Mouse (Mus musculus) CH12.LX (cell line): ENCODE measurements at regions not wholly inside any gene's neighbourhood (a gene's known extent, or its start where the extent isn't known, plus 50 kb on each side); places are given as distances from the start of the nearest gene placed in this dataset.
A peak's percentile ranks its signal among the peaks of the same experiment; 100 is the strongest.

Experiments
- DNase-seq: peaks from one replicate; pipeline ENCODE4 v3.0.0-alpha.2; 2013; ENCODE audit errors: extremely low read depth
- H3K27ac ChIP-seq: 2 replicates; pipeline ENCODE4 v1.5.1; 2012; ENCODE audit warnings: low read depth, mild to moderate bottlenecking, control low read depth, moderate library complexity; ENCODE audit not compliant: insufficient read depth
- H3K27me3 ChIP-seq: replicated peaks from 2 replicates; pipeline ENCODE3; 2012; ENCODE audit warnings: inconsistent platforms
- H3K36me3 ChIP-seq, 2 experiments: replicated peaks in 1 of 2; 2 replicates each; pipeline versions ENCODE3 to v1.6.1; 2012; ENCODE audit warnings: inconsistent platforms in 1 of 2, low read length in 1 of 2, mild to moderate bottlenecking in 1 of 2, mixed read lengths in 1 of 2, moderate library complexity in 1 of 2; ENCODE audit not compliant: control insufficient read depth in 1 of 2, insufficient read depth in 1 of 2
- H3K4me1 ChIP-seq, 2 experiments: 2 replicates each; pipeline ENCODE4 v1.6.1; 2012; ENCODE audit warnings: inconsistent platforms in 1 of 2, moderate library complexity in 1 of 2; ENCODE audit not compliant: insufficient read depth in 2 of 2, control insufficient read depth in 1 of 2
- H3K4me2 ChIP-seq: 2 replicates; pipeline ENCODE4 v1.6.1; 2012; ENCODE audit warnings: low read depth, mild to moderate bottlenecking, control low read depth; ENCODE audit not compliant: poor library complexity, insufficient read depth, severe bottlenecking
- H3K4me3 ChIP-seq, 3 experiments: fragments of 150-350 bp in 1 of 3; sonication (generic) in 1 of 3; replicated peaks in 1 of 3; 2 replicates each; pipeline versions ENCODE3 to v1.5.1; 2011 to 2012; ENCODE audit warnings: low read depth in 2 of 3, low read length in 2 of 3, mild to moderate bottlenecking in 2 of 3, moderate library complexity in 2 of 3, control low read depth in 1 of 3, improper control_type of control experiment in 1 of 3, inconsistent platforms in 1 of 3, mixed read lengths in 1 of 3; ENCODE audit not compliant: poor library complexity in 1 of 3
- H3K79me2 ChIP-seq: replicated peaks from 2 replicates; pipeline ENCODE4 v1.6.1; 2012; ENCODE audit warnings: mild to moderate bottlenecking, moderate library complexity; ENCODE audit not compliant: control insufficient read depth, poor library complexity, insufficient read depth, severe bottlenecking; ENCODE audit errors: extremely low read depth
- H3K9ac ChIP-seq: 2 replicates; pipeline ENCODE4 v1.6.1; 2012; ENCODE audit warnings: low read depth, mild to moderate bottlenecking, control low read depth, moderate library complexity; ENCODE audit not compliant: insufficient read depth
- H3K9me3 ChIP-seq: replicated peaks from 2 replicates; pipeline ENCODE3; 2012; ENCODE audit warnings: low read length, inconsistent platforms, mixed read lengths
- BHLHE40 ChIP-seq: IDR thresholded peaks from 2 replicates; pipeline ENCODE4 v1.6.1; 2011; ENCODE audit warnings: mild to moderate bottlenecking, low read depth, low read length, improper control_type of control experiment
- CTCF ChIP-seq, 2 experiments: IDR thresholded peaks in 1 of 2; conservative IDR thresholded peaks in 1 of 2; 2 replicates each; pipeline ENCODE4 v1.5.1; 2011 to 2012; ENCODE audit warnings: low read depth in 2 of 2, low read length in 2 of 2, improper control_type of control experiment in 1 of 2, inconsistent platforms in 1 of 2, mild to moderate bottlenecking in 1 of 2, moderate library complexity in 1 of 2
- E2F4 ChIP-seq: IDR thresholded peaks from 2 replicates; pipeline ENCODE4 v1.6.1; 2011; ENCODE audit warnings: low read depth, low read length, improper control_type of control experiment; ENCODE audit not compliant: insufficient replicate concordance
- ELF1 ChIP-seq: IDR thresholded peaks from 2 replicates; pipeline ENCODE4 v1.6.1; 2014; ENCODE audit warnings: low read depth, mild to moderate bottlenecking, inconsistent platforms, low read length, improper control_type of control experiment
- EP300 ChIP-seq: IDR thresholded peaks from 2 replicates; pipeline ENCODE4 v1.6.1; 2011; ENCODE audit warnings: low read length, improper control_type of control experiment
- HCFC1 ChIP-seq: IDR thresholded peaks from 2 replicates; pipeline ENCODE4 v1.6.1; 2012; ENCODE audit warnings: low read depth, mild to moderate bottlenecking, inconsistent platforms, low read length, improper control_type of control experiment
- JUND ChIP-seq: conservative IDR thresholded peaks from 2 replicates; pipeline ENCODE4 v1.6.1; 2011; ENCODE audit warnings: low read depth, low read length, improper control_type of control experiment
- KAT2A ChIP-seq: IDR thresholded peaks from 2 replicates; pipeline ENCODE4 v1.6.1; 2012; ENCODE audit warnings: low read length, improper control_type of control experiment, inconsistent platforms; ENCODE audit not compliant: insufficient replicate concordance
- MAFK ChIP-seq: IDR thresholded peaks from 2 replicates; pipeline ENCODE4 v1.6.1; 2011; ENCODE audit warnings: low read length, improper control_type of control experiment; ENCODE audit not compliant: insufficient replicate concordance
- MAZ ChIP-seq: IDR thresholded peaks from 2 replicates; pipeline ENCODE4 v1.6.1; 2012; ENCODE audit warnings: low read depth, mild to moderate bottlenecking, inconsistent platforms, low read length, improper control_type of control experiment, moderate library complexity
- NELFE ChIP-seq: IDR thresholded peaks from 2 replicates; pipeline ENCODE4 v1.6.1; 2011; ENCODE audit warnings: low read depth, low read length, improper control_type of control experiment
- NRF1 ChIP-seq: IDR thresholded peaks from 2 replicates; pipeline ENCODE4 v1.6.1; 2014; ENCODE audit warnings: low read depth, mild to moderate bottlenecking, inconsistent platforms, low read length, improper control_type of control experiment, moderate library complexity
- PAX5 ChIP-seq: IDR thresholded peaks from 2 replicates; pipeline ENCODE4 v1.6.1; 2012; ENCODE audit warnings: low read length, inconsistent platforms, mixed read lengths
- POLR2A ChIP-seq: IDR thresholded peaks from 2 replicates; pipeline ENCODE4 v1.6.1; 2011; ENCODE audit warnings: low read depth, mild to moderate bottlenecking, improper control_type of control experiment, low read length
- RAD21 ChIP-seq: IDR thresholded peaks from 2 replicates; pipeline ENCODE4 v1.6.1; 2011; ENCODE audit warnings: low read depth, mild to moderate bottlenecking, low read length, improper control_type of control experiment, moderate library complexity
- SIN3A ChIP-seq: IDR thresholded peaks from 2 replicates; pipeline ENCODE4 v1.6.1; 2012; ENCODE audit warnings: low read length, improper control_type of control experiment, inconsistent platforms
- SMC3 ChIP-seq: IDR thresholded peaks from 2 replicates; pipeline ENCODE4 v1.6.1; 2011; ENCODE audit warnings: low read depth, low read length, improper control_type of control experiment
- TCF12 ChIP-seq: IDR thresholded peaks from 2 replicates; pipeline ENCODE4 v1.6.1; 2014; ENCODE audit warnings: low read depth, mild to moderate bottlenecking, inconsistent platforms, low read length, improper control_type of control experiment
- UBTF ChIP-seq: IDR thresholded peaks from 2 replicates; pipeline ENCODE4 v1.6.1; 2012; ENCODE audit warnings: low read depth, mild to moderate bottlenecking, inconsistent platforms, low read length, improper control_type of control experiment, moderate library complexity
- ZC3H11A ChIP-seq: IDR thresholded peaks from 2 replicates; pipeline ENCODE4 v1.6.1; 2012; ENCODE audit warnings: low read depth, mild to moderate bottlenecking, inconsistent platforms, low read length, improper control_type of control experiment
- dilution Hi-C: fragments of 300-500 bp; cut with MboI; formaldehyde crosslinking; loops from 2 replicates; pipeline ENCODE4 v1.14.3; 2020; ENCODE audit warnings: low sequenced_read_pairs; ENCODE audit not compliant: extremely low pct_unique_long_range_greater_than_20kb, extremely low pct_ligation_motif_present
- in situ Hi-C: fragments of 300-500 bp; cut with MboI; formaldehyde crosslinking; loops from 3 replicates; pipeline ENCODE4 v1.14.3; 2019; ENCODE audit warnings: low sequenced_read_pairs, low pct_ligation_motif_present, low pct_unique_long_range_greater_than_20kb, mixed read lengths

- Histone ChIP-seq H3K36me3 (no peaks in the 10 kb centered on the region), H3K9me3 (no peaks in the 10 kb centered on the region), H3K4me1 (no peaks in the 10 kb centered on the region), H3K27me3 (no peaks in the 10 kb centered on the region), H3K79me2 (no peaks in the 10 kb centered on the region), H3K9ac (no peak overlapping the region), H3K27ac (no peak overlapping the region), H3K4me2 (no peak overlapping the region), H3K4me3 (no peak overlapping the region)
- DNase-seq, result no peak
- dilution Hi-C loops, result no loop called here
- TF ChIP-seq NRF1 (no peak), TCF12 (no peak), POLR2A (no peak), SMC3 (no peak), ELF1 (no peak), NELFE (no peak), KAT2A (no peak), EP300 (no peak), SIN3A (no peak), HCFC1 (no peak), E2F4 (no peak), UBTF (no peak), BHLHE40 (no peak), MAZ (no peak), JUND (no peak), MAFK (no peak), PAX5 (no peak)
- in situ Hi-C loops, result no loop called here
Observed at GRCm38 (mm10) chr5:91456924-91457323, 54.1 kb upstream of the Btc start.

GRCm38 (mm10) chr5:91464876-91465508 lies 52.4 kb upstream of the Parm1 start:
- in situ Hi-C loops, result no loop called here
- Histone ChIP-seq H3K36me3 (no peaks in the 10 kb centered on the region), H3K27me3 (no peaks in the 10 kb centered on the region), H3K4me1 (no peaks in the 10 kb centered on the region), H3K4me2 (no peak overlapping the region), H3K27ac (no peak overlapping the region), H3K9ac (no peak overlapping the region), H3K4me3 (no peak overlapping the region), H3K79me2 (no peaks in the 10 kb centered on the region), H3K9me3 (no peaks in the 10 kb centered on the region)
- TF ChIP-seq EP300 (no peak), ZC3H11A (peak; percentile 62), ELF1 (no peak), RAD21 (peak; percentile 84), PAX5 (no peak), SMC3 (peak; percentile 88), CTCF (conservative IDR thresholded peaks at IDR 0.05 in 1 of 2, IDR thresholded peaks at IDR 0.05 in 1 of 2; ENCODE audit: low read depth in 2 of 2, low read length in 2 of 2) (peak in 1 of 2 experiments; percentile 81; a peak in 2 of 4 replicates), BHLHE40 (no peak), HCFC1 (no peak)
- dilution Hi-C loops, result no loop called here
- DNase-seq, result peak; percentile 48
